ENCODE assay signal across 8 mouse cellular contexts in the genomic region with DNA sequence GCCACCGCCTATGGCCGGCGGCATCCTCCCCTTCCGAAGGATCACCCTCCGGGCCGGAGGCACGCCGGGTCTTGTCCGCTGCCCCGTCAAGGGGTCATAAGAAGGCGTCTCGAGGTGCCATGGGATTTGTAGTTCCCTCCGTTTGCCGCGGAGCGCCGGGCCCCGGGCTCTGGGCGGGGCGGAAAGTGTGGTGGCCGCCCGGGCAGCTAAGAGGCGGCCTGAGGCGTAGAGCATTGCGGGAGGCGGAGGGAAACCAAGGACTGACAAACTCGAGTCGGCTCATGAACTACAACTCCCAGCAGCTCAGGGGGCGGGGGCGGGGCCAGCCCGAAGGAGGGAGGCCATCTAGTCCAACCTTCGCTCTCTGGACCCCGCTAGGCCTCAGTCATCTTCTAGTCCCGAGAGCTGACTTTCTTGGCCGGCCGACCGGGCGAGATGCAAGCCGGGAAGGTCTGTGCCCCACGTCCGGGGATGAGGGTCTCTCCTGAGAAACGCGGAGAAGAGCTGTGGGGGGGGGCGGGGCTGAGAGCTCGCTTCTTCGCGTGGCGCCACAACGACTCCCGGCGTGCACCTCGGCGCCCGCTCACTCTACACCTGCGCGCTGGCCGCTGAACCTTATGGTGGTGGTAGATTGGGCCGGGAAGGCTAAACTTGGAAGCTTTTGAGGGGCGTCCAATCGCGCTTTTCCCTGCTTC. TPM values are rescaled to one million over a fixed set of nuclear protein-coding genes. Genes with fewer than 3 reads are reported as not detected.
DNase-seq lines count a peak whose midpoint lies in the region; ATAC-seq lines count a peak whose summit lies in the region.

Pomt2 (minus strand) TSS at position 574 of the 695 bp plus-strand sequence.

- no peaks in the 10 kb centered on the region for H3K27me3 ChIP-seq in hindbrain, embryonic 16.5 days (replicated peaks; ENCODE audit: control insufficient read depth, insufficient read depth, low read length)

- peaks cover 13% of the 10 kb centered on the region for H3K4me1 ChIP-seq in hindbrain, embryonic 16.5 days (ENCODE audit: control insufficient read depth, insufficient read depth, low read depth, low read length)

- peak within 1 kb of the TSS; percentile 85 for H3K9ac ChIP-seq in hindbrain, embryonic 16.5 days (ENCODE audit: low read depth, low read length)

- H3K4me2 ChIP-seq in hindbrain, embryonic 16.5 days (ENCODE audit: low read length), result peak within 1 kb of the TSS; percentile 74

- peak within 1 kb of the TSS; percentile 98 for H3K4me3 ChIP-seq in hindbrain, embryonic 16.5 days (ENCODE audit: low read length)
- H3K4me3 ChIP-seq in macrophage (ENCODE audit: inconsistent target), result peak within 1 kb of the TSS; percentile 72

- ATAC-seq in hindbrain, embryonic 16.5 days, result peak; percentile 97

- no peaks in the 10 kb centered on the region; the same call in 1 of the 2 replicates for H3K79me2 ChIP-seq in macrophage (ENCODE audit: inconsistent target)

- peak; percentile 91 for DNase-seq in WW6 (ENCODE audit: low read depth, low spot score)
- DNase-seq in cerebellum, postnatal 4 days (ENCODE audit: low spot score in 2 of 2), result peak; percentile 63 to 82
- peak; percentile 95 for DNase-seq in gastrocnemius, adult 18-20 months (ENCODE audit: low spot score)
- DNase-seq in left cerebral cortex, adult 18-20 months (ENCODE audit: low spot score in 2 of 2), result peak; percentile 87 to 93
- peak; percentile 94 for DNase-seq in right cerebral cortex, adult 18-20 months
- DNase-seq in urinary bladder, postnatal 10 days (ENCODE audit: low spot score), result peak; percentile 68

- WGBS in hindbrain, embryonic 16.5 days, result under 1% methylated on average over 61 of the region's 61 CpGs
- WGBS in macrophage (ENCODE audit: missing documents), result under 1% methylated on average over 56 of the region's 61 CpGs

- H3K9me3 ChIP-seq in hindbrain, embryonic 16.5 days (ENCODE audit: control insufficient read depth, low read length), result no peaks in the 10 kb centered on the region; the same call in 1 of the 2 replicates

- peak within 1 kb of the TSS; percentile 97 for H3K27ac ChIP-seq in hindbrain, embryonic 16.5 days (ENCODE audit: low read depth, low read length)
- H3K27ac ChIP-seq in macrophage, result peak within 1 kb of the TSS; percentile 75

- H3K36me3 ChIP-seq in hindbrain, embryonic 16.5 days (ENCODE audit: control insufficient read depth, insufficient read depth, low read length), result no peaks in the 10 kb centered on the region
- H3K36me3 ChIP-seq in macrophage (ENCODE audit: inconsistent target), result no peaks in the 10 kb centered on the region

RNA-seq across cellular contexts. Expression of gene Pomt2, which starts in this region (rescaled TPM):
- total RNA-seq in gastrocnemius, adult 18-20 months (2021), result 1 to 10 TPM; 4.1 to 5.3 TPM
- 15.2 and 16.3 TPM in 2 replicates for polyA plus RNA-seq in hindbrain, embryonic 16.5 days (2015; fragmentation: Nextera tagmentation; extraction: Ambion mirVana)
- total RNA-seq in left cerebral cortex, adult 18-20 months (2021), result 10 to 100 TPM; 16.0 to 18.7 TPM
- total RNA-seq in macrophage (2018; cell fraction: chromatin; rRNA removed), result 10 to 100 TPM in 16 of 26 experiments, 1 to 10 TPM in 10; 2.0 to 24.1 (median 13.7) TPM
- 1 to 10 TPM; 3.9 to 8.2 (median 6.2) TPM for total RNA-seq in macrophage (2018; cell fraction: cytosol; rRNA removed)
- total RNA-seq in macrophage (2018; cell fraction: nucleus; rRNA removed), result 10 to 100 TPM in 15 of 26 experiments, 1 to 10 TPM in 11; 2.9 to 17.0 (median 10.7) TPM
- polyA plus RNA-seq in macrophage (2018), result 5.8 to 7.9 TPM (median 5.8 TPM) in 3 replicates

Comparison
In these comparisons a context has a peak if more than half of its experiments do, and no peak if none do; other contexts are left out.
1. Peak in every context shown above with its lines: DNase-seq, ATAC-seq, H3K4me3 ChIP-seq and H3K27ac ChIP-seq.